9 mouse cellular contexts compared by ENCODE assay signal in the genomic region with DNA sequence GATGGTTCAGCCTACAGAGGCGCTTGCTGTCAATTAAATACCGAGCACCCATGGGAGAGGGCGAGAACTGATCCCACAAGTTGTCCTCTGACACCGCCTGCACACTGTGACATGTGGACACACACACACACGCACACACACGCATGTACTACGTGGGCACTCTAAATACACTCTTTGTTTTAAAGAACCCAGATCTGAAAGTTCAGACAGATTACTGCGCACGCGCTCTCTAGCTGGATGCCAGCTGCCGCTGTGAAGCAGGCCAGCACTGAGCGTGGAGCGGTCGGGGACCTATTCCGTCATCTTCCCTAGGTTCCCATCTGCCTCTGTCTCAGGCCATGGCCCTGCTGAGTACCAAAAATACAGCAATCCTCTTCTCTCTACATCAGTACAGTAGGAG.
DNase-seq lines count a peak whose midpoint lies in the region; ATAC-seq and TF ChIP-seq lines count a peak whose summit lies in the region.
"Had no signal": no experiment of that assay in that cellular context is flagged by ENCODE, and none has a peak within 500 bp of the region (broad histone marks: within the 10 kb centered on the region; RNA-seq: fewer than 3 reads in every experiment).

No protein-coding gene starts in this region.

- peak; percentile 57 for DNase-seq in forebrain, embryonic 11.5 days (ENCODE audit: low spot score)
- no peak for DNase-seq in forebrain, embryonic 10.5 days (ENCODE audit: extremely low spot score, low spot score)
- peak; percentile 72 for DNase-seq in brain, embryonic 14.5 days (ENCODE audit: low read depth)
- peak; percentile 60 to 79 for DNase-seq in frontal cortex, adult 2 months (ENCODE audit: extremely low spot score in 1 of 2, low spot score in 1 of 2)
- peak; percentile 17 to 54 for DNase-seq in layer of hippocampus, postnatal 25 days (ENCODE audit: extremely low spot score in 1 of 2, low spot score in 1 of 2)
- peak; percentile 69 for DNase-seq in right cerebral cortex, postnatal 25 days
- DNase-seq: liver, embryonic 13.5 days had no signal

- H3K4me1 ChIP-seq in forebrain, embryonic 11.5 days (replicated peaks; ENCODE audit: control insufficient read depth, insufficient read depth, low read length): no peaks in the 10 kb centered on the region
- H3K4me1 ChIP-seq in forebrain, embryonic 10.5 days: peaks cover 31% of the 10 kb centered on the region

- no peak for TF ChIP-seq POLR2A in brain, embryonic 14.5 days (IDR thresholded peaks at IDR 0.05; ENCODE audit: borderline replicate concordance, extremely low read depth, insufficient read depth, insufficient read length, poor library complexity, severe bottlenecking)

- no peaks in the 10 kb centered on the region for H3K27me3 ChIP-seq in forebrain, embryonic 11.5 days (ENCODE audit: control insufficient read depth, insufficient read depth, low read length)
- H3K27me3 ChIP-seq in forebrain, embryonic 10.5 days (ENCODE audit: poor library complexity, severe bottlenecking): peaks cover 6% of the 10 kb centered on the region
- H3K27me3 ChIP-seq: liver, embryonic 13.5 days had no signal

- H3K36me3 ChIP-seq in forebrain, embryonic 11.5 days (ENCODE audit: control insufficient read depth, insufficient read depth, low read length): no peaks in the 10 kb centered on the region
- H3K36me3 ChIP-seq in forebrain, embryonic 10.5 days (replicated peaks): no peaks in the 10 kb centered on the region
- H3K36me3 ChIP-seq: liver, embryonic 13.5 days had no signal

- no peak overlapping the region for H3K4me3 ChIP-seq in forebrain, embryonic 11.5 days (ENCODE audit: low read depth, low read length)
- H3K4me3 ChIP-seq in forebrain, embryonic 10.5 days: no peak overlapping the region
- H3K4me3 ChIP-seq: liver, embryonic 13.5 days had no signal

- H3K9me3 ChIP-seq in forebrain, embryonic 11.5 days (ENCODE audit: control insufficient read depth, low read length): no peaks in the 10 kb centered on the region
- no peaks in the 10 kb centered on the region for H3K9me3 ChIP-seq in forebrain, embryonic 10.5 days
- H3K9me3 ChIP-seq: liver, embryonic 13.5 days had no signal

- 76% methylated on average over 15 of the region's 15 CpGs for WGBS in forebrain, embryonic 11.5 days
- 80% methylated on average over 15 of the region's 15 CpGs for whole genome bisulfite sequencing in forebrain, embryonic 10.5 days

- no peak overlapping the region for H3K4me2 ChIP-seq in forebrain, embryonic 11.5 days (ENCODE audit: low read depth, low read length, severe bottlenecking)
- H3K4me2 ChIP-seq: liver, embryonic 13.5 days had no signal

- no peak overlapping the region for H3K9ac ChIP-seq in forebrain, embryonic 11.5 days (ENCODE audit: low read length)
- H3K9ac ChIP-seq: liver, embryonic 13.5 days had no signal

- no peak for TF ChIP-seq CTCF in brain, embryonic 14.5 days (IDR thresholded peaks at IDR 0.05; ENCODE audit: borderline replicate concordance, extremely low read depth, insufficient read depth, insufficient read length)

- no peak overlapping the region for H3K27ac ChIP-seq in forebrain, embryonic 11.5 days (ENCODE audit: low read depth, low read length)
- no peak overlapping the region for H3K27ac ChIP-seq in forebrain, embryonic 10.5 days
- H3K27ac ChIP-seq: liver, embryonic 13.5 days had no signal

- ATAC-seq in forebrain, embryonic 11.5 days (replicated peaks; ENCODE audit: low FRiP score): peak; percentile 50; the same call in 1 of the 2 replicates
- ATAC-seq in monocyte, adult 5-6 weeks (replicated peaks; ENCODE audit: insufficient number of reproducible peaks, low FRiP score, low TSS enrichment, poor library complexity, severe bottlenecking): no peak
- ATAC-seq in megakaryocyte progenitor cell, adult 5-6 weeks (replicated peaks; ENCODE audit: poor library complexity): no peak
